Mouse (Mus musculus) adrenal gland, adult 18-20 months (tissue): ENCODE data around the gene Psma1. TPM values are rescaled to one million over a fixed set of nuclear protein-coding genes. Genes with fewer than 3 reads are reported as not detected.

Experiments used
- DNase-seq, 2 experiments: peaks; one replicate each; pipeline ENCODE4 v3.0.0; 2021 to 2022; ENCODE audit warnings: low spot score in 2 of 2
- long read RNA-seq, 2 experiments: library from polyadenylated mRNA; stranded (forward); transcript quantifications; one replicate each; pipeline ENCODE4 v2.0.0; 2021
- total RNA-seq, 2 experiments: library from RNA; stranded (reverse); gene quantifications; 1 replicate in 1 of 2; 2 replicates in 1 of 2; pipeline ENCODE4 v1.2.3; 2021

Gene Psma1
- 100 to 1,000 TPM; 149 to 179 TPM for total RNA-seq
- long read RNA-seq, experiment 1, transcript Psma1-201 (10 exons, 1,201 nt): major isoform, 48 of 53 reads
- long read RNA-seq, experiment 1, partial matches to known transcripts: 1 of 53 reads
- long read RNA-seq, experiment 1, other reads (novel, unspliced or antisense): 2 of 53 reads
- long read RNA-seq, experiment 2, transcript Psma1-201 (10 exons, 1,201 nt): major isoform, 164 of 178 reads
- long read RNA-seq, experiment 2, partial matches to known transcripts: 2 of 178 reads
- long read RNA-seq, experiment 2, other reads (novel, unspliced or antisense): 9 of 178 reads

GRCm38 (mm10) chr7:114276005-114276752 is at the start of gene Psma1:
TSS of gene Psma1 (minus strand) at chr7:114276118.
- DNase-seq: peak; percentile 93 to 96

- DNase-seq: no peak
These were observed 47.6 kb upstream of the Psma1 start for GRCm38 (mm10) chr7:114323527-114323926.

GRCm38 (mm10) chr7:114322531-114323441 is 46.9 kb upstream of the Psma1 start:
- DNase-seq: no peak

- no peak for DNase-seq
These were observed 45.9 kb upstream of the Psma1 start for GRCm38 (mm10) chr7:114321694-114322372.

GRCm38 (mm10) chr7:114317896-114318295 is 42.0 kb upstream of the Psma1 start:
- no peak for DNase-seq

- DNase-seq: no peak
These were observed 41.5 kb upstream of the Psma1 start for GRCm38 (mm10) chr7:114317389-114317792.

- DNase-seq: no peak
These were observed 40.5 kb upstream of the Psma1 start for GRCm38 (mm10) chr7:114316361-114316871.

- no peak for DNase-seq
These were observed 35.3 kb upstream of the Psma1 start for GRCm38 (mm10) chr7:114311209-114311608.

GRCm38 (mm10) chr7:114309020-114309419 is 33.1 kb upstream of the Psma1 start:
- DNase-seq: no peak

GRCm38 (mm10) chr7:114301293-114301782 is 25.4 kb upstream of the Psma1 start:
- DNase-seq: no peak

GRCm38 (mm10) chr7:114300782-114301181 is 24.9 kb upstream of the Psma1 start:
- no peak for DNase-seq

- DNase-seq: no peak
These were observed 23.3 kb upstream of the Psma1 start for GRCm38 (mm10) chr7:114299247-114299646.

- DNase-seq: no peak
These were observed 18.8 kb upstream of the Psma1 start for GRCm38 (mm10) chr7:114294698-114295097.

- no peak for DNase-seq
These were observed 18.0 kb upstream of the Psma1 start for GRCm38 (mm10) chr7:114293903-114294302.

- peak; percentile 33 to 69 for DNase-seq
These were observed 16.6 kb upstream of the Psma1 start for GRCm38 (mm10) chr7:114292501-114292971.

GRCm38 (mm10) chr7:114291461-114292335 is 15.8 kb upstream of the Psma1 start:
- peak in 1 of 2 experiments; percentile 24 for DNase-seq

- DNase-seq: no peak
These were observed 14.2 kb upstream of the Psma1 start for GRCm38 (mm10) chr7:114290078-114290506.

GRCm38 (mm10) chr7:114284296-114284910 is 8.5 kb upstream of the Psma1 start:
- no peak for DNase-seq

- no peak for DNase-seq
These were observed 7.1 kb upstream of the Psma1 start for GRCm38 (mm10) chr7:114283006-114283405.
